Mouse (Mus musculus): ENCODE measurements around the gene Dgke.
A peak's percentile ranks its signal among the peaks of the same experiment; 100 is the strongest.

The Dgke gene

GRCm38 (mm10) chr11:88993625-88994024 is 73.0 kb downstream of the Dgke start:
- H3K4me1 ChIP-seq (replicated peaks; ENCODE audit: low read depth, low read length), result peaks cover 61% of the 10 kb centered on the region
- no peaks in the 10 kb centered on the region for H3K27me3 ChIP-seq (ENCODE audit: insufficient read depth, low read length)
- peak; percentile 37 for TF ChIP-seq CTCF (conservative IDR thresholded peaks at IDR 0.05; ENCODE audit: low read length)
- peak; percentile 76 for TF ChIP-seq NANOG (IDR thresholded peaks at IDR 0.05; ENCODE audit: borderline replicate concordance, low read length)
- no peak for TF ChIP-seq POU5F1 (IDR thresholded peaks at IDR 0.05; ENCODE audit: borderline replicate concordance, low read length)
- peaks cover 17% of the 10 kb centered on the region for H3K36me3 ChIP-seq (ENCODE audit: insufficient read depth, low read length)
- H3K4me3 ChIP-seq (replicated peaks; ENCODE audit: low read length), result peak overlapping the region; percentile 21; the same call in 1 of the 2 replicates
- no peaks in the 10 kb centered on the region for H3K9me3 ChIP-seq (ENCODE audit: low read length)

- Histone ChIP-seq H3K4me3 (replicated peaks; ENCODE audit: low read length) (no peak overlapping the region), H3K4me1 (replicated peaks; ENCODE audit: low read depth, low read length) (peaks cover 57% of the 10 kb centered on the region)
- no peak for TF ChIP-seq NANOG (IDR thresholded peaks at IDR 0.05; ENCODE audit: borderline replicate concordance, low read length)
- TF ChIP-seq CTCF (conservative IDR thresholded peaks at IDR 0.05; ENCODE audit: low read length), result no peak
- no peak for TF ChIP-seq POU5F1 (IDR thresholded peaks at IDR 0.05; ENCODE audit: borderline replicate concordance, low read length)
Observed at GRCm38 (mm10) chr11:88993186-88993585, 73.5 kb downstream of the Dgke start.

GRCm38 (mm10) chr11:88989530-88989929 is 77.1 kb downstream of the Dgke start:
- H3K4me3 ChIP-seq (replicated peaks; ENCODE audit: low read length), result no peak overlapping the region
- TF ChIP-seq POU5F1 (IDR thresholded peaks at IDR 0.05; ENCODE audit: borderline replicate concordance, low read length) (no peak), CTCF (conservative IDR thresholded peaks at IDR 0.05; ENCODE audit: low read length) (no peak), NANOG (IDR thresholded peaks at IDR 0.05; ENCODE audit: borderline replicate concordance, low read length) (no peak)
- no peaks in the 10 kb centered on the region for H3K9me3 ChIP-seq (ENCODE audit: low read length)
- H3K27me3 ChIP-seq (ENCODE audit: insufficient read depth, low read length), result no peaks in the 10 kb centered on the region
- peaks cover 51% of the 10 kb centered on the region for H3K36me3 ChIP-seq (ENCODE audit: insufficient read depth, low read length)
- H3K4me1 ChIP-seq (replicated peaks; ENCODE audit: low read depth, low read length), result peaks cover 52% of the 10 kb centered on the region

More at GRCm38 (mm10) chr11:88993186-88993585, 73.5 kb downstream of the Dgke start:
- Histone ChIP-seq H3K9me3 (ENCODE audit: low read length) (no peaks in the 10 kb centered on the region), H3K27me3 (ENCODE audit: insufficient read depth, low read length) (no peaks in the 10 kb centered on the region), H3K36me3 (ENCODE audit: insufficient read depth, low read length) (peaks cover 21% of the 10 kb centered on the region)

GRCm38 (mm10) chr11:88988956-88989355 is 77.7 kb downstream of the Dgke start:
- no peaks in the 10 kb centered on the region for H3K27me3 ChIP-seq (ENCODE audit: insufficient read depth, low read length)
- peaks cover 50% of the 10 kb centered on the region for H3K4me1 ChIP-seq (replicated peaks; ENCODE audit: low read depth, low read length)
- TF ChIP-seq NANOG (IDR thresholded peaks at IDR 0.05; ENCODE audit: borderline replicate concordance, low read length), result no peak
- no peak for TF ChIP-seq CTCF (conservative IDR thresholded peaks at IDR 0.05; ENCODE audit: low read length)

GRCm38 (mm10) chr11:88986616-88987015 is 80.0 kb downstream of the Dgke start:
- Histone ChIP-seq H3K4me1 (replicated peaks; ENCODE audit: low read depth, low read length) (peaks cover 61% of the 10 kb centered on the region), H3K4me3 (replicated peaks; ENCODE audit: low read length) (0 out of 2 replicates have a peak overlapping the region, but pooled peaks have one; percentile 10), H3K27me3 (ENCODE audit: insufficient read depth, low read length) (no peaks in the 10 kb centered on the region), H3K36me3 (ENCODE audit: insufficient read depth, low read length) (peaks cover 79% of the 10 kb centered on the region), H3K9me3 (ENCODE audit: low read length) (no peaks in the 10 kb centered on the region)
- peak; percentile 58 for TF ChIP-seq CTCF (conservative IDR thresholded peaks at IDR 0.05; ENCODE audit: low read length)
- no peak for TF ChIP-seq POU5F1 (IDR thresholded peaks at IDR 0.05; ENCODE audit: borderline replicate concordance, low read length)
- no peak for TF ChIP-seq NANOG (IDR thresholded peaks at IDR 0.05; ENCODE audit: borderline replicate concordance, low read length)

More at GRCm38 (mm10) chr11:88988956-88989355, 77.7 kb downstream of the Dgke start:
- Histone ChIP-seq H3K9me3 (ENCODE audit: low read length) (no peaks in the 10 kb centered on the region), H3K4me3 (replicated peaks; ENCODE audit: low read length) (no peak overlapping the region), H3K36me3 (ENCODE audit: insufficient read depth, low read length) (peaks cover 56% of the 10 kb centered on the region)
